Mouse (Mus musculus) brain, embryonic 14.5 days (tissue): ENCODE measurements around the gene Osbpl5.

Experiments used
- CTCF ChIP-seq: fragments of 200-500 bp; IDR thresholded peaks from 2 replicates; pipeline ENCODE4 v1.5.1; 2012; ENCODE audit warnings: inconsistent platforms, mild to moderate bottlenecking, moderate library complexity, borderline replicate concordance; ENCODE audit not compliant: insufficient read depth, insufficient read length; ENCODE audit errors: extremely low read depth
- POLR2A ChIP-seq: fragments of 200-500 bp; IDR thresholded peaks from 2 replicates; pipeline ENCODE4 v1.6.1; 2012; ENCODE audit warnings: mild to moderate bottlenecking, inconsistent platforms, borderline replicate concordance; ENCODE audit not compliant: poor library complexity, insufficient read depth, insufficient read length, severe bottlenecking; ENCODE audit errors: extremely low read depth

DNA sequence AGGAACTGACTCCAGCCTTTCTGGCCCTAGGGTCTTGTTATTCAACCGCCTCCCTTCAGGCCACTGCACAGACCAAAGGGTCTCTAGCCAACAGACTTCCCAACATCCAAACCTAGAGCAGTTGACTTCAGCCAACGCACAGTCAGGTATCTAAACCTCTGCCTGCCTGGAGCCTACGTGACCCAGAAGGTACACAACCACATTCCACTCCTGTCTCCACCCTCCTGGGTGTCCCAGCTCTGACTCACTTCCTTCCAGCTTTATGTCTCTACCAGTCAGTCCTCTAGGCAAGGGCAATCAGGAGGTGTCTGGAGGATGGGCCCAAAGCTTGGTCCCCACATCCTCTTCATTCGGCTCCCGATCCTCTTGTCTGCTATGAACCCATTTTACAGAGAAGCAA is 65.6 kb downstream of the Osbpl5 start:
- TF ChIP-seq POLR2A (no peak), CTCF (no peak)
